Mouse (Mus musculus) natural killer cell, adult 2 months (primary cell): Measurements from ENCODE around the gene P2rx1.

Experiments used
- DNase-seq, 2 experiments: peaks; one replicate each; pipeline ENCODE4 v3.0.0; 2022; ENCODE audit warnings: low spot score in 2 of 2

Gene P2rx1

DNA sequence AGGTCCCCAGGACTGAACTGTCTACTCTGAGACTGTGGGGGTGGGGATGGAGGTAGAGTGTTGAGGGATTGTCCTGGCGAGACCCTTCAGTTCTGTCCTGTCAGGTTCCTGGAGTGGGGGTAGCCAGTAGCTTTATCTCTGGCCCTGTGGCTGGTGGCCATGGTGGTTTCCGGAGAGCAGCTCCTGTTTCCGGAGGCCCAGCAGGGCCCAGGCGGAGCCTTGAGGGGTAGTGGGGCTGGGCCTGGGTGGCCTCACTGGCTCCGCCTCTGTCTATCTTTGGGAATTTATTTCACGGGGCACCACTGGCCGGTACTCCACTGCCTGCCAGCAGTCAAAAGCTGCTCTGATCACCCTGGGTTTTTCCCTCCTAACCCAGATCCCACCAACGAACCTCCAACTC is at the start of gene P2rx1:
Gene P2rx1, plus strand, starts transcription at position 333 of the 400 bp plus-strand sequence.
- peak; percentile 47 to 62 for DNase-seq

DNA sequence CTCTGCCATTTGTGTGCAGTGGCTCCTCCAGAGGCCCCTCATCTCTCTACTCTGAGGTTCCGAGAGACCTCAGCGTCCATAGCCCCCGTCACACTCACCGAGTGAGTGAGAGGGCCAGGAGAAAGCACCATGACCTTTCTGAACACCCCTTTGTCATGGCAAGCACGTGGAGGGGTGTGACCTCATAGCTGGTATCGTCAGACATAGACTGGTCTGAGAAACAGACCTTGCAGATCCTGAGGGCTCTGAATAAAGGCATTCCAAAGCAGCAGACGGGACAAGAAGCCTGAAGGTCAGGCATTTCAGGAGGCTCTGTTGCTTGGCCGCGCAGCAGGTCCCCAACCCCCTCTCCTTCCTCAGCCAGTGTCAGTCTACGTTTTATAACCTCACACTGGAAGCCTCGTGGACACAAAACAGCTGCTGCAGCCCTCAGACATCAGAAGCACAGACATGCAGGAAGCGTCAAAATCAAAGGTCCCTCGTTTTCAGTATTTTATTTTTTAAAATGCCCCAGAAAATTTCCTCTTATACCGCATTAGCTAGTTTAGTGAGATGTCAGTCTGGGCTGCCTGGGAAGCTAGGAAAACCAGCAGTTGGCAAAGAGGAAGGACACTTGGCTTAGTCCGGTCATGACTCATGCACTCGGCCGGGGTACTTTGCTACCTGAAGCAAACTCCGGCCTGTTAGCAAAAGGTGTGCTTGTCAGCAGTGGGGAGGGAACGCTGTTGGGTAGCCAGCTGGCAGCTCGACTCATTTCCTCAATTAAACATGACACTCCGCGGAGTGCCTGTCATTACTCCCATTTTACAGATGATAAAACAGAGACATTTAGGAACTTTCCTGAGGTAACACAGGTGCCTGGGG is 47.5 kb upstream of the P2rx1 start:
- no peak for DNase-seq

DNA sequence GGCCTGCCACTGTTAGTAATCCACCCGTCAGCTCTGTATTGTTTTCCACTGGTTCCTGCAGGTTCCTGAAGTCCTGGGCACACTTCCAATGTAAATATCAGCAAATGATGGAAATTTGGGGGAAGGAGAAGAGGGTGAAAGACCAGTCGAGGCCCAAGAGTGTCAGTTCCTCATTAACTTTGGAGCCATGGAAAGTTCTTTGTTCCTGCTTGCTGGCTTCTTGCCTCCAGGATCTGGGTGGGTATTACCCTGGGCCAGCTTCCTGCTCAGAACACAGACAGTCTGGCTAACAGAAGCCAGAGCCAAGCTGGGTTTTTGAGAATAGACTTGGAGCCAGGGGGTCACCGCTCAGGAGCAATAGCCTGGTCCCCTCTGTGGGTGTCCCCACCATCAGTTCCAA is 46.7 kb upstream of the P2rx1 start:
- DNase-seq: no peak

DNA sequence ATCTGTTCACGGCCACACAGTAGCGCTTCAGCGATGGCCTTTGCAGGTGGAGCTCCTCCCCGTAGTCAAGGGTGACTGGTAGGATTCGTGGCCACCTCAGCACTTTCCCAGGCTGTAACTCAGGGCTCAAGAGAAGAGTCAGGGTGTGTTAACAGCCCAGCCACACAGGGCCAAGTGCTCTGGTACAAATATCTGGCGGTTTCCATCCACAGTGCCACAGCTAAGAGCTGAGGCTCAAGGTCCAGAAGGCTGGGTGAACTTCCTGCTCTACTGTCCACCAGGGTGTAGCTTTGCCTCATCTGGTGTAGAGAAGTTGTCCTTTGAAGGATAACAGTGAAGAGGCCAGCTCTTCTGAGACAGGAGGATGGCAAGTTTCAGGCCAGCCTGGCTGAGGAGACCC is 46.2 kb upstream of the P2rx1 start:
- DNase-seq: no peak

- DNase-seq: no peak
Observed at GRCm38 (mm10) chr11:72953116-72953439, 45.8 kb upstream of the P2rx1 start.

- DNase-seq: peak; percentile 47 to 64
Observed at GRCm38 (mm10) chr11:72953440-72954151, 45.3 kb upstream of the P2rx1 start.

DNA sequence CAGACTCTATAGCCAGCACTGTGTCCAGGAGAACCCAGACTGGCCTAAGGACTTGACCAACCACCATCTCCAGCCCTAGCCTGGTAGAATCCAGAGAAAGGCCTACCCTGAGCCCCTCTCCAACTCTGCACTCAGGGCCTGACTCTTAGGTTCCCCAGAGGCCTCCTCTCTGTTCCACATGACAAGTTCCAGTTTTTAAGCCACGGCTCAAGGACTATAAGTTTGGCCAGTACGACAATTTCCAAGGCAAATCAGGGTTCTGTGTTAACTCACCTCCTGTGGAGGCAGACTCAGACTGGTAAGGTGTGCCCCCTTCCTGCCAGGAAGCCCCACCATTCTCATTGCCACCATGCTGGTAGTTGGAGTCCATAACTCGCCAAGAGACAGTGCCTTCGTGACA is 44.7 kb upstream of the P2rx1 start:
- no peak for DNase-seq

- no peak for DNase-seq
Observed at GRCm38 (mm10) chr11:72955339-72955974, 43.4 kb upstream of the P2rx1 start.

DNA sequence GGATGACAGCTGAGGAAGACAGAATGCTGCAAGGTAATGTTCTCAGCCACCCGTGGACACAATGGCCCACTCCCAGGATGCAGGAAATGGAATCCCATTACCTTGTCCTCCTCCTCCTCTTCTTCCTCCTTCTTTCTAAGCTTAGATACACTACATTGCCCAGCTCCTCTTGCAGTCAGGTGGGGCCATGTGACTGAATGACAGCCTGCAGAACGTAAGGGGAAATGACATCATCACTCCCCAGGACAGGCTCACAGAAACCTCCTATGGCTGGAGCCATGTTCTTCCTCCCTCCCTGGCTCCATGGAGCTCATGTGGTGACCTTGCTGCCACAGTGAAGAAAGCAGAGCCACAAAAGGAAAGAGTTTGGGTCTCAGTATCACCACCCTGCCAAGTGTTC is 41.6 kb upstream of the P2rx1 start:
- peak in 1 of 2 experiments; percentile 38 for DNase-seq

GRCm38 (mm10) chr11:72959924-72960679 is 38.8 kb upstream of the P2rx1 start:
- DNase-seq: peak in 1 of 2 experiments; percentile 16

GRCm38 (mm10) chr11:72960723-72961071 is 38.2 kb upstream of the P2rx1 start:
- DNase-seq: peak in 1 of 2 experiments; percentile 74

DNA sequence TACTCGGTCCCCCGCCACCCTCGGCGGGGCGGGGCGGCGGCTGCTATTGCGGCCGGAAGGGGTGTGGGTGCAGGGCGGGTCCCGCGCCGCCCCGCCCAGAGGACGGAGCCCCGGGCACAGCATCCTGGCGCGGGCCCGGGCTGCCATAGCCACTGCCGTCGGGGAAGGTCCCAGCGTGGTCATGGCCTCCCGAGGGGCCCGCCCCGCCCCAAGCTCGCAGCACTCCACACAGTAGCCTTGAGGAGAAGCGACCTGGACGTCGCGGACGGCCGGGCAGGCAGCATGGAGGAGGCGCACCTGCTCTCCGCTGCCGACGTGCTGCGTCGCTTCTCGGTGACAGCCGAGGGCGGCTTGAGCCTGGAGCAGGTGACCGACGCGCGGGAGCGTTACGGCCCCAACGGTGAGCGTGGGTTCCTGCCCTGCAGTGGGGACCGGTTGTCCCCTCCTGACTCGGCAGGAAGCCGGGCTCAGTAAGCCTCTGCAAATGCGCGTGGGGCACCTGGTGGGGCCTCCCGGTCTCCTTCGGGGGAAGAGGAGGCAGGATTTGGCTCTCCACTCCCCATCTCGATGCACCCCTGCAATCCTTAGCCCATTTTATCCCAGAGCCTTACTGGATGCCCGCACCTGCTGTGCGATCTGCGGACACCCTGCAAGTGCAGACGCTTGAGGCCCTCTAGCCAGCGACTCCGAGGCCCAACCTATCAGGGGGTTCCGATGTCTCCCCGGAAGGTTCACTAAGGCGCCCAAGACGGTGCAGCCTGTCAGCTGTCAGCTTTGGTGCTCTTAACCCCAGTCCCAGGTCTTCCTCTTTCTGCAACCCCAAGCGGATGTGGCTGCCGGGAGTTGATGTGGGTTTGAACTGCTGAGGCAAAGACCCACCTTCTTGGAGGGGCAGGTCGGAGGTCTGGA is 37.6 kb upstream of the P2rx1 start, which contains the start of gene Atp2a3:
Gene Atp2a3, plus strand, starts transcription at position 98 of the 909 bp plus-strand sequence.
- DNase-seq: peak; percentile 76 to 78

DNA sequence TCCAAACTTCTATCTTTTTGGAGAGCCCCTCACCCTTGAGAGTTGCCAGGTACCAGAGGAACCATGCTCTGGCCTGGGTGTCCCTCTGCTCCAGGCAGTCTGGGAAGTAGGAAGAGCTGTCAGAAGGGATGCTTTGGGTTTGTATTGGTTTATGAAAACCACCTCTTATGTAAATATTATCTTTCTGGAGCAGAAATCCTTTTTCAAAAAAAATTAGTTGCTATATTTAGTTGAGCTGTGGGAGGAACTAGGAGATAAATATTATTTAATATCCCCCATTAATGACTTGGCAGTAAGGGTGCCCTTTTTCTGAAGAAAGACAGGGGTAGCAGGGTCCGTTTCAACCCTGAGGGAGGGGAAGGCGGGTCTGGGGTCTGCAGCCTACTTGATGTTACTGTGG is 36.5 kb upstream of the P2rx1 start:
- no peak for DNase-seq

- DNase-seq: peak in 1 of 2 experiments; percentile 43
Observed at GRCm38 (mm10) chr11:72963058-72963788, 35.7 kb upstream of the P2rx1 start.

DNA sequence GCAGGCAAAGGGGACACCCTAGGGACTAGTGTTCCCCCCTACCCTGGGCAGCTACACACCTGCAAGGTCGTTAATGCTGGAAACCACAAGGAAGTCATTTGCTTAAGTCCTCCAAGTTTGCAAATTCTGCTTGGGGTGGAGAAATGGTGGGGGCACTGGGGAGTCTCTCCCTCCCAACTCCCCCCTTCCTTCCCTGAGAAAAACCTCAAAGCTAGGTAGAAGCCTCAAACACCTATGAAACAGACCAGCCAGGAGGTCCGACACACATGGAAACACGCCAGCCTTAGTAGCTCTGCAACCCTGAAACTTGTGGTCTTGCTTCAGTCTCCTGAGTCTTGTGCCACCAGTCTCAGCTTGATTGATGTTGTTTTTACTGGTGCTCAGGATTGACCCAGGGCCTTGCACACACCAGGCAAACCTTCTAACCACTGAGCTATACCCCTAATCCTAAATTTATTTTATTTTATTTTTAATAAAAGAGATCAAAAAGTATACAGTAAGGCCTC is 35.1 kb upstream of the P2rx1 start:
- DNase-seq: no peak

- no peak for DNase-seq
Observed at GRCm38 (mm10) chr11:72974995-72975503, 23.9 kb upstream of the P2rx1 start.

DNA sequence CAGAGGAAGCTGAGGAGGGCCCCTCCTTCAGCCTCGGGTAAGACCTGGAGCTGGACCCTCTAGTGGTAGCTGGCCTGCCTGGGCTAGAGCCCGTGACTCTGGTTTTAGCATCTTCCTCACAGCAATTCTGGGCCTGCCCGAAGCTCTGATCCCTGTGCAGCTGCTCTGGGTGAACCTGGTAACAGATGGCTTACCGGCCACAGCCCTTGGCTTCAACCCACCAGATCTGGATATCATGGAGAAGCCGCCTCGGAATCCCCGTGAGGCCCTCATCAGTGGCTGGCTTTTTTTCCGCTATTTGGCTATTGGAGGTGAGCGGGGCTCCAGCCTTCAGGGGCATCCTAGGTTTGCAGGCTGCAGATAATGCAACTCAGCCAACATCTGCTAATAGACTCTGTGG is 16.4 kb upstream of the P2rx1 start:
- DNase-seq: no peak

DNA sequence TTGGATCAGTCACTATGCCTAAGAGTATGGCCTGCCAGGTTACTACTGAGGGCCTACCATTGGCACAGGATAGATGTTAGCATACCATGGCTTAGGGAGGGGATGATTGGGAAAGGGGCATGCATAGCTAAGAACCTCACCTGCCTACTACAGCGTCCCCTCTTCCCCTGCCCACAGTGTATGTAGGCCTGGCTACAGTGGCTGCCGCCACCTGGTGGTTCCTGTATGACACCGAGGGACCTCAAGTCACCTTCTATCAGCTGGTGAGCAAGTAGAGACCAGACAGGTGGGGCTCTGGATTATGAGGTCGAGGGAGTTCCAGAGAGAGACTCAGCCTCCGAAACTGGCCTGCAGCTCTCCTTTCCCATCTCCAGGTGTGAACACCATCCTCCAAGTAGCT is 15.6 kb upstream of the P2rx1 start:
- no peak for DNase-seq

- DNase-seq: peak in 1 of 2 experiments; percentile 16
Observed at GRCm38 (mm10) chr11:72986745-72987144, 12.2 kb upstream of the P2rx1 start.

- DNase-seq: no peak
Observed at GRCm38 (mm10) chr11:72987234-72987633, 11.7 kb upstream of the P2rx1 start.
